Mouse (Mus musculus): ENCODE measurements around the gene Cep295. TPM values are rescaled to one million over a fixed set of nuclear protein-coding genes. Genes with fewer than 3 reads are reported as not detected.
"Not testable (repeated sequence)": the region's sequence is repeated elsewhere in the genome, so short reads cannot be mapped to it uniquely, and the experiment has no call there.

Gene Cep295
- polyA plus RNA-seq, 1 experiment from 2014 or later = 13.3 TPM

GRCm38 (mm10) chr9:15309425-15309824 is 48.2 kb downstream of the Cep295 start:
- peaks cover 40% of the 10 kb centered on the region for H3K36me3 ChIP-seq (ENCODE audit: control insufficient read depth, insufficient read depth, low read length)
- H3K9ac ChIP-seq (ENCODE audit: low read length) = no peak overlapping the region
- H3K27ac ChIP-seq (ENCODE audit: low read length) = no peak overlapping the region
- no peaks in the 10 kb centered on the region for H3K27me3 ChIP-seq (ENCODE audit: control insufficient read depth, insufficient read depth, low read length)
- peak overlapping the region; percentile 12 for H3K4me3 ChIP-seq (replicated peaks; ENCODE audit: low read length)
- 37% methylated on average over 4 of the region's 4 CpGs for WGBS
- H3K4me2 ChIP-seq (ENCODE audit: low read depth, low read length) = peak overlapping the region; percentile 40
- H3K4me1 ChIP-seq (ENCODE audit: control insufficient read depth, insufficient read depth, low read length) = peaks cover 12% of the 10 kb centered on the region
- H3K9me3 ChIP-seq (replicated peaks; ENCODE audit: control insufficient read depth, low read length) = no peaks in the 10 kb centered on the region
- no peak for ATAC-seq (ENCODE audit: insufficient read depth, low FRiP score)

DNA sequence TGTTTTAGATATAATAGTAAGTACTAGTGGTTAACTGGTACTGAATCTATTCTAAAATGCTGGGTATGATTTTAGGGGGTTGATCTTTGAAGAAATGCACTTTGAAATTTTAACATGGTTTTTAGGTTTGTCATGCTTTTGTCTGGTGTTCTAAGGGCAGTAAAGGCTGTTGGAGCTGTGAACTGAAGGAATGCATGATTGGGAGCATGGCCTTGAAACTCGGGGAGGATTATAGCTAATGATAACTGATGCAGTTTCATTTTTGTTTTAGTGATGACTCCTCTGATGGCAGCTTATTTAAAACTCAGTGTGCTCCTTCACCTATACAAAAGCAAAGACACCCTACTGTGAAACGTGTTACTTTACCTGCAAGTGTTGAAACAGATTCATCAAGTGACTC is 49.3 kb downstream of the Cep295 start:
- Histone ChIP-seq H3K9me3 (replicated peaks; ENCODE audit: control insufficient read depth, low read length) (no peaks in the 10 kb centered on the region), H3K27ac (ENCODE audit: low read length) (no peak overlapping the region), H3K9ac (ENCODE audit: low read length) (no peak overlapping the region), H3K4me3 (replicated peaks; ENCODE audit: low read length) (no peak overlapping the region), H3K4me1 (ENCODE audit: control insufficient read depth, insufficient read depth, low read length) (peaks cover 12% of the 10 kb centered on the region), H3K27me3 (ENCODE audit: control insufficient read depth, insufficient read depth, low read length) (no peaks in the 10 kb centered on the region), H3K36me3 (ENCODE audit: control insufficient read depth, insufficient read depth, low read length) (peaks cover 28% of the 10 kb centered on the region), H3K4me2 (ENCODE audit: low read depth, low read length) (peak overlapping the region; percentile 1; the same call in 1 of the 2 replicates)
- ATAC-seq (ENCODE audit: insufficient read depth, low FRiP score) = no peak
- 42% methylated on average over 2 of the region's 2 CpGs for whole genome bisulfite sequencing

DNA sequence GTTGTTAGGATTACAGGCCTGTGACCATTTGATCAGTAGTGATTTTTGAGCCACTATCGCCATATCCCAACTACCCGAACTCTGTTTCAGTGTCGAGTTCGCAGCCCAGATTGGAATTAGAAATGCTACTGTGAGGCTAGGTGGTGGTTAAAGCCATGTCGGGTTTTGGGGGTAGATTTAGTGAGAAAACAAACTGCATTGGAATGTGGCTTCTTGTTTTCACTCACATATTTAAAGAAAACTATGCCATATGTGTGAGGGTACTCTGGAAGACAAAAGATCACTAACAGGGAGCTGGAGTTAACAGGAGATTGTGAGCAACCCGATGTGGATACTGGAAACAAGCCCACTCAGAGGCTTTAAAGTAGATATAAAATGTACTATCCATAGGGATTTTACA is 50.3 kb downstream of the Cep295 start:
- Histone ChIP-seq H3K36me3 (ENCODE audit: control insufficient read depth, insufficient read depth, low read length) (peaks cover 24% of the 10 kb centered on the region), H3K27ac (ENCODE audit: low read length) (0 out of 2 replicates have a peak overlapping the region, but pooled peaks have one; percentile 21), H3K9ac (ENCODE audit: low read length) (peak overlapping the region; percentile 98), H3K4me1 (ENCODE audit: control insufficient read depth, insufficient read depth, low read length) (peaks cover 12% of the 10 kb centered on the region), H3K27me3 (ENCODE audit: control insufficient read depth, insufficient read depth, low read length) (no peaks in the 10 kb centered on the region), H3K9me3 (replicated peaks; ENCODE audit: control insufficient read depth, low read length) (no peaks in the 10 kb centered on the region), H3K4me2 (ENCODE audit: low read depth, low read length) (peak overlapping the region; percentile 73), H3K4me3 (replicated peaks; ENCODE audit: low read length) (peak overlapping the region; percentile 98)
- ATAC-seq (ENCODE audit: insufficient read depth, low FRiP score) = no peak
- 10% methylated on average over 6 of the region's 6 CpGs for WGBS

DNA sequence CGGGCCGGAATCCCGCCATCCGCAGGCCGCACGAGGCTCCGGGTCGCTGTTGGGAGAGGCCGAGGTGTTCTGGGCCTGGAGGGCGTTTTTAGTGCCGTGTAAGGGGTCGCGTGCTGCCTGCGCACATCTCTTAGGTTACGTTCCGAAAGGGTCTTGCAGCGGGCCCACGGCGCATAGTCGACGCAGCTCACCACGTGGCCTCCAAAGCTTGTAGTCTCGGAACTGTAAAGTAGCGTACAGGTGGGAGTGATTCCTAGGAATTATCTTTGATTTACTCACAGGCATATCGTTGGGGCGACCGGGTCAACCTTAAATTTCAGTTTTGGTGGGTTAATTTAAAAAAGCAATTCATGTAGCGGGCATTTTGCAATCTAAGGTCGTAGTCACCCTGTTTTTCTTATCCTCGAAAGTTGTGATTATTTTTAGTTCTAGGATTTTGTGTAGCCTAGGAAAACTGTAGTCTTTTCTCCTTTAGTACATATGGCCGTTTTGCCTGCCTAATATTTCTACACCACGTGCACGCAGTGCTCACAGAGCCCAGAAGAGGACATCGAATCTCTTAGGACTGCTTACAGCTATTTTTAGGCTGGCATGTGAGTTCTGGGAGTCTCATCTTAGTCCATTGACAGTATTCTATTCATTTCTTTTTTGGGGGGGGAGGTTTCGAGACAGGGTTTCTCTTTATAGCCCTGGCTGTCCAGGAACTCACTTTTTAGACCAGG is 51.0 kb downstream of the Cep295 start, which contains the start of gene 4931406C07Rik:
Gene 4931406C07Rik (minus strand): TSS at position 51 of the 722 bp plus-strand sequence.
- Histone ChIP-seq H3K27me3 (ENCODE audit: control insufficient read depth, insufficient read depth, low read length) (no peaks in the 10 kb centered on the region), H3K4me2 (ENCODE audit: low read depth, low read length) (peak within 1 kb of the TSS; percentile 73), H3K36me3 (ENCODE audit: control insufficient read depth, insufficient read depth, low read length) (peaks cover 18% of the 10 kb centered on the region), H3K4me3 (replicated peaks; ENCODE audit: low read length) (peak within 1 kb of the TSS; percentile 98), H3K9me3 (replicated peaks; ENCODE audit: control insufficient read depth, low read length) (no peaks in the 10 kb centered on the region), H3K4me1 (ENCODE audit: control insufficient read depth, insufficient read depth, low read length) (peaks cover 14% of the 10 kb centered on the region), H3K27ac (ENCODE audit: low read length) (peak within 1 kb of the TSS; percentile 96), H3K9ac (ENCODE audit: low read length) (peak within 1 kb of the TSS; percentile 98)
- WGBS = under 1% methylated on average over 35 of the region's 35 CpGs
- peak; percentile 65 for ATAC-seq (ENCODE audit: insufficient read depth, low FRiP score)

GRCm38 (mm10) chr9:15305503-15306397 is 51.8 kb downstream of the Cep295 start, which contains the start of gene Taf1d:
TSS of gene Taf1d (plus strand) at chr9:15306214.
- ATAC-seq (ENCODE audit: insufficient read depth, low FRiP score) = peak; percentile 97
- no peaks in the 10 kb centered on the region for H3K9me3 ChIP-seq (replicated peaks; ENCODE audit: control insufficient read depth, low read length)
- peaks cover 15% of the 10 kb centered on the region for H3K36me3 ChIP-seq (ENCODE audit: control insufficient read depth, insufficient read depth, low read length)
- 11% methylated on average over 45 of the region's 45 CpGs for WGBS
- peak within 1 kb of the TSS; percentile 98 for H3K9ac ChIP-seq (ENCODE audit: low read length)
- H3K27me3 ChIP-seq (ENCODE audit: control insufficient read depth, insufficient read depth, low read length) = no peaks in the 10 kb centered on the region
- H3K4me1 ChIP-seq (ENCODE audit: control insufficient read depth, insufficient read depth, low read length) = peaks cover 20% of the 10 kb centered on the region
- H3K4me3 ChIP-seq (replicated peaks; ENCODE audit: low read length) = peak within 1 kb of the TSS; percentile 98
- peak within 1 kb of the TSS; percentile 73 for H3K4me2 ChIP-seq (ENCODE audit: low read depth, low read length)
- peak within 1 kb of the TSS; percentile 96 for H3K27ac ChIP-seq (ENCODE audit: low read length)

DNA sequence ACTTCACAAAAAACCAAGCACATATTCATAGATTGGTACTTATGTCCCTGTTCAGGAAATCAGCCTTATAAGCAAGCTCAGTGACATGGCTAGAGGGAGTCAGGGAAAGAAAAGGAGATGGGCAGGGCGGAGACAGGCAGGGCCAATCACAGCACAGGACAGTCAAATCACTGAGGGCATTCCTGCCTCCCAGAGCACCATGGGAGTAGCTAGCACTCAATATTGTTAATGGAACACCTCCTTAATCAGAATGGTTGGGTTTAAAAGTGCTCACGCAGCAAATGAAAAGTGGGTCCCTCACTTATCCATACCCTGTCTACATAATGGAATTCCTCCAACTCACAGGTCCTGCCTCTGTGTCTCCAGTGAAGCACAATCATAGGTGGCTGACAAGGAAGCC is 54.7 kb downstream of the Cep295 start:
- WGBS = 68% methylated on average over 2 of the region's 2 CpGs
- Histone ChIP-seq H3K27ac (ENCODE audit: low read length) (no peak overlapping the region), H3K4me2 (ENCODE audit: low read depth, low read length) (no peak overlapping the region), H3K9ac (ENCODE audit: low read length) (no peak overlapping the region), H3K27me3 (ENCODE audit: control insufficient read depth, insufficient read depth, low read length) (no peaks in the 10 kb centered on the region), H3K4me1 (ENCODE audit: control insufficient read depth, insufficient read depth, low read length) (peaks cover 15% of the 10 kb centered on the region), H3K4me3 (replicated peaks; ENCODE audit: low read length) (no peak overlapping the region), H3K36me3 (ENCODE audit: control insufficient read depth, insufficient read depth, low read length) (no peaks in the 10 kb centered on the region), H3K9me3 (replicated peaks; ENCODE audit: control insufficient read depth, low read length) (no peaks in the 10 kb centered on the region)
- ATAC-seq (ENCODE audit: insufficient read depth, low FRiP score) = no peak

GRCm38 (mm10) chr9:15302006-15302405 is 55.6 kb downstream of the Cep295 start:
- H3K36me3 ChIP-seq (ENCODE audit: control insufficient read depth, insufficient read depth, low read length); H3K27ac ChIP-seq (ENCODE audit: low read length); ATAC-seq (ENCODE audit: insufficient read depth, low FRiP score); H3K4me2 ChIP-seq (ENCODE audit: low read depth, low read length); H3K9me3 ChIP-seq (replicated peaks; ENCODE audit: control insufficient read depth, low read length); H3K9ac ChIP-seq (ENCODE audit: low read length); H3K4me3 ChIP-seq (replicated peaks; ENCODE audit: low read length); H3K27me3 ChIP-seq (ENCODE audit: control insufficient read depth, insufficient read depth, low read length); H3K4me1 ChIP-seq (ENCODE audit: control insufficient read depth, insufficient read depth, low read length): not testable (repeated sequence)
- WGBS = 82% methylated on average over 6 of the region's 6 CpGs

DNA sequence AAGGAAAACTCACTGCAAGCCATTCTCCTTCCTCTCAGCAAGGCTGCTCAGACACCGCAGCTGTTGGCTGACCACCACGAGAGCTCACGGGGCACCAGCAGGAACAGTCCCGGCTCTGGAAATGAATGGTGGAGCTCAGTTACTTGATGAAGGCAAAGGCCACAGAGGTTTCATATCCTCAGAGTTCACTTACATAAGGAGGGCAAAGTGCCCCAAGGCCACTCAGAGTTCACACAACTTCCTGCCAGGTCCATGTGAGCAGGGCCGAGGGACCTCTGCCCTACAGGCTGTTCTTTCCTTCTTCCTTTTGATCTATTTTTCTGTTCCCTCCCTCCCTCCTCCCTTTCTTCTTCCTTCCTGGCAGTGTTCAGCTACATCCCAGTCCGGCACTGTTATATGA is 56.2 kb downstream of the Cep295 start:
- peak overlapping the region; percentile 77 for H3K27ac ChIP-seq (ENCODE audit: low read length)
- H3K4me3 ChIP-seq (replicated peaks; ENCODE audit: low read length) = 0 out of 2 replicates have a peak overlapping the region, but pooled peaks have one; percentile 10
- 14% methylated on average over 6 of the region's 6 CpGs for WGBS
- ATAC-seq (ENCODE audit: insufficient read depth, low FRiP score) = peak; percentile 34; the same call in 1 of the 2 replicates
- no peaks in the 10 kb centered on the region for H3K27me3 ChIP-seq (ENCODE audit: control insufficient read depth, insufficient read depth, low read length)
- H3K9me3 ChIP-seq (replicated peaks; ENCODE audit: control insufficient read depth, low read length) = no peaks in the 10 kb centered on the region
- H3K9ac ChIP-seq (ENCODE audit: low read length) = peak overlapping the region; percentile 56
- peaks cover 8% of the 10 kb centered on the region for H3K4me1 ChIP-seq (ENCODE audit: control insufficient read depth, insufficient read depth, low read length)
- no peaks in the 10 kb centered on the region for H3K36me3 ChIP-seq (ENCODE audit: control insufficient read depth, insufficient read depth, low read length)
- H3K4me2 ChIP-seq (ENCODE audit: low read depth, low read length) = peak overlapping the region; percentile 40

DNA sequence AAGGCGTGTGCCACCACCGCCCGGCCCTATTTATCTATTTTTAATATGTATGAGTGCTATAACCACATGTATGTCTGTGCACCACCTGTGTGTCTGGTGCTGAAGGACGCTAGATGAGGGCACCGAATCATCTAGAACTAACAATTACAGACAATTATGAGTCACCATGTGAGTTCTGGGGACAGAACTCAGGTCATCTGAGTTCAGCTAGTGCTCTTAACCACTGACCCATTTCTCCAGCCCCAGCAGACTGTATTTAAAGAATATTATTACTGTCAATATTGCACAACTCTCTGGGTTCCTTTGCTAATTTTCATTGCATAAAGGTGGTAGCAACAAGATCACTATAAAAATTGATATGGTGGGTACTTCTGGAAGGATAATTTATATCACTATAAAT is 57.5 kb downstream of the Cep295 start:
- Histone ChIP-seq H3K4me2 (ENCODE audit: low read depth, low read length) (no peak overlapping the region), H3K4me1 (ENCODE audit: control insufficient read depth, insufficient read depth, low read length) (peaks cover 8% of the 10 kb centered on the region), H3K27me3 (ENCODE audit: control insufficient read depth, insufficient read depth, low read length) (no peaks in the 10 kb centered on the region), H3K9me3 (replicated peaks; ENCODE audit: control insufficient read depth, low read length) (no peaks in the 10 kb centered on the region), H3K27ac (ENCODE audit: low read length) (no peak overlapping the region), H3K36me3 (ENCODE audit: control insufficient read depth, insufficient read depth, low read length) (no peaks in the 10 kb centered on the region), H3K4me3 (replicated peaks; ENCODE audit: low read length) (no peak overlapping the region), H3K9ac (ENCODE audit: low read length) (no peak overlapping the region)
- no peak for ATAC-seq (ENCODE audit: insufficient read depth, low FRiP score)
- WGBS = 88% methylated on average over 5 of the region's 5 CpGs

All from stomach, embryonic 16.5 days (tissue).